Mouse (Mus musculus) granulocyte monocyte progenitor cell, adult 5-6 weeks (primary cell): Measurements from ENCODE around the gene Nt5dc3. TPM values are rescaled to one million over a fixed set of nuclear protein-coding genes. Genes with fewer than 3 reads are reported as not detected.

Experiments used
- ATAC-seq: replicated peaks from 2 replicates; pipeline ENCODE4 v1.8.0; 2016; ENCODE audit warnings: mild to moderate bottlenecking, moderate TSS enrichment, inconsistent platforms; ENCODE audit not compliant: poor library complexity, severe bottlenecking
- total RNA-seq, 2 experiments: library from RNA; stranded (forward) in 1 of 2; stranded (reverse) in 1 of 2; fragments of 200-712, 200-1000 nt in 1 of 2; fragments of >200 nt in 1 of 2; fragmentation: Nextera tagmentation in 1 of 2; gene quantifications; 2 replicates each; pipeline ENCODE4 v1.2.3; 2014 to 2017

Nt5dc3 gene
- total RNA-seq, 2 experiments from 2014 or later = 2.7 to 3.6 TPM

- ATAC-seq = no peak
These were observed 31.2 kb downstream of the Nt5dc3 start for GRCm38 (mm10) chr10:86810000-86810399.

- no peak for ATAC-seq
These were observed 31.8 kb downstream of the Nt5dc3 start for GRCm38 (mm10) chr10:86810612-86811011.

GRCm38 (mm10) chr10:86814292-86815131 lies 35.7 kb downstream of the Nt5dc3 start:
- no peak for ATAC-seq

GRCm38 (mm10) chr10:86815133-86815532 lies 36.3 kb downstream of the Nt5dc3 start:
- no peak for ATAC-seq

GRCm38 (mm10) chr10:86819649-86820165 lies 40.9 kb downstream of the Nt5dc3 start:
- ATAC-seq = peak; percentile 56

GRCm38 (mm10) chr10:86821014-86821413 lies 42.2 kb downstream of the Nt5dc3 start:
- ATAC-seq = no peak

- ATAC-seq = no peak
These were observed 45.3 kb downstream of the Nt5dc3 start for GRCm38 (mm10) chr10:86824093-86824492.

GRCm38 (mm10) chr10:86824871-86825270 lies 46.1 kb downstream of the Nt5dc3 start:
- ATAC-seq = no peak

- no peak for ATAC-seq
These were observed 47.2 kb downstream of the Nt5dc3 start for GRCm38 (mm10) chr10:86825871-86826522.

GRCm38 (mm10) chr10:86826929-86827328 lies 48.1 kb downstream of the Nt5dc3 start:
- peak; percentile 81 for ATAC-seq

- ATAC-seq = no peak
These were observed 49.7 kb downstream of the Nt5dc3 start for GRCm38 (mm10) chr10:86828221-86829135.

- no peak for ATAC-seq
These were observed 50.7 kb downstream of the Nt5dc3 start for GRCm38 (mm10) chr10:86829515-86829914.

GRCm38 (mm10) chr10:86836784-86837183 lies 58.0 kb downstream of the Nt5dc3 start:
- ATAC-seq = no peak

- no peak for ATAC-seq
These were observed 60.0 kb downstream of the Nt5dc3 start for GRCm38 (mm10) chr10:86838827-86839226.

GRCm38 (mm10) chr10:86842659-86843058 lies 63.9 kb downstream of the Nt5dc3 start:
- no peak for ATAC-seq

GRCm38 (mm10) chr10:86846926-86847467 lies 68.2 kb downstream of the Nt5dc3 start:
- ATAC-seq = no peak

- ATAC-seq = no peak
These were observed 70.3 kb downstream of the Nt5dc3 start for GRCm38 (mm10) chr10:86849087-86849486.

- no peak for ATAC-seq
These were observed 70.7 kb downstream of the Nt5dc3 start for GRCm38 (mm10) chr10:86849508-86849907.

GRCm38 (mm10) chr10:86852160-86852559 lies 73.4 kb downstream of the Nt5dc3 start:
- ATAC-seq = no peak

GRCm38 (mm10) chr10:86853433-86853832 lies 74.6 kb downstream of the Nt5dc3 start:
- ATAC-seq = no peak
